Mouse (Mus musculus): ENCODE data around the gene Kcnq1. TPM values are rescaled to one million over a fixed set of nuclear protein-coding genes. Genes with fewer than 3 reads are reported as not detected.

Kcnq1 gene
- polyA plus RNA-seq, 1 experiment from 2014 or later: 1.5 TPM

GRCm38 (mm10) chr7:143313572-143314319, 207.6 kb downstream of the Kcnq1 start:
- Histone ChIP-seq H3K4me3 (ENCODE audit: low read depth, low read length) (no peak overlapping the region), H3K36me3 (ENCODE audit: control insufficient read depth, insufficient read depth, low read length) (no peaks in the 10 kb centered on the region), H3K4me1 (replicated peaks; ENCODE audit: control insufficient read depth, insufficient read depth, low read length) (no peaks in the 10 kb centered on the region; the same call in 1 of the 2 replicates), H3K4me2 (ENCODE audit: low read depth, low read length, severe bottlenecking) (no peak overlapping the region), H3K9ac (ENCODE audit: low read length) (no peak overlapping the region), H3K9me3 (ENCODE audit: control insufficient read depth, low read length) (no peaks in the 10 kb centered on the region), H3K27ac (ENCODE audit: low read depth, low read length) (no peak overlapping the region), H3K27me3 (ENCODE audit: control insufficient read depth, insufficient read depth, low read length) (no peaks in the 10 kb centered on the region)
- WGBS: 90% methylated on average over 11 of the region's 11 CpGs
- DNase-seq (ENCODE audit: low spot score) (no peak), ATAC-seq (replicated peaks; ENCODE audit: low FRiP score) (no peak)

- Histone ChIP-seq H3K4me2 (ENCODE audit: low read depth, low read length, severe bottlenecking) (no peak overlapping the region), H3K4me3 (ENCODE audit: low read depth, low read length) (no peak overlapping the region), H3K4me1 (replicated peaks; ENCODE audit: control insufficient read depth, insufficient read depth, low read length) (no peaks in the 10 kb centered on the region), H3K27ac (ENCODE audit: low read depth, low read length) (no peak overlapping the region), H3K9me3 (ENCODE audit: control insufficient read depth, low read length) (no peaks in the 10 kb centered on the region), H3K9ac (ENCODE audit: low read length) (no peak overlapping the region), H3K36me3 (ENCODE audit: control insufficient read depth, insufficient read depth, low read length) (no peaks in the 10 kb centered on the region), H3K27me3 (ENCODE audit: control insufficient read depth, insufficient read depth, low read length) (no peaks in the 10 kb centered on the region)
- WGBS: 80% methylated on average over 5 of the region's 5 CpGs
- ATAC-seq (replicated peaks; ENCODE audit: low FRiP score) (no peak), DNase-seq (ENCODE audit: low spot score) (no peak)
Measured at GRCm38 (mm10) chr7:143318512-143318911, 212.3 kb downstream of the Kcnq1 start.

GRCm38 (mm10) chr7:143320367-143320766, 214.2 kb downstream of the Kcnq1 start:
- Histone ChIP-seq H3K9ac (ENCODE audit: low read length) (no peak overlapping the region), H3K4me1 (replicated peaks; ENCODE audit: control insufficient read depth, insufficient read depth, low read length) (0 out of 2 replicates have a peak, but pooled peaks cover 1% of the 10 kb centered on the region), H3K27me3 (ENCODE audit: control insufficient read depth, insufficient read depth, low read length) (no peaks in the 10 kb centered on the region), H3K36me3 (ENCODE audit: control insufficient read depth, insufficient read depth, low read length) (no peaks in the 10 kb centered on the region), H3K4me3 (ENCODE audit: low read depth, low read length) (no peak overlapping the region), H3K27ac (ENCODE audit: low read depth, low read length) (no peak overlapping the region), H3K9me3 (ENCODE audit: control insufficient read depth, low read length) (no peaks in the 10 kb centered on the region), H3K4me2 (ENCODE audit: low read depth, low read length, severe bottlenecking) (no peak overlapping the region)
- ATAC-seq (replicated peaks; ENCODE audit: low FRiP score): no peak
- WGBS: 77% methylated on average over 8 of the region's 8 CpGs
- no peak for DNase-seq (ENCODE audit: low spot score)

GRCm38 (mm10) chr7:143325051-143325450, 218.9 kb downstream of the Kcnq1 start:
- ATAC-seq (replicated peaks; ENCODE audit: low FRiP score): no peak
- H3K27me3 ChIP-seq (ENCODE audit: control insufficient read depth, insufficient read depth, low read length): no peaks in the 10 kb centered on the region
- DNase-seq (ENCODE audit: low spot score): no peak

GRCm38 (mm10) chr7:143328185-143328915, 222.2 kb downstream of the Kcnq1 start:
- H3K9me3 ChIP-seq (ENCODE audit: control insufficient read depth, low read length): no peaks in the 10 kb centered on the region
- H3K4me2 ChIP-seq (ENCODE audit: low read depth, low read length, severe bottlenecking): no peak overlapping the region
- ATAC-seq (replicated peaks; ENCODE audit: low FRiP score): no peak
- no peak overlapping the region for H3K4me3 ChIP-seq (ENCODE audit: low read depth, low read length)
- 0 out of 2 replicates have a peak, but pooled peaks cover 2% of the 10 kb centered on the region for H3K4me1 ChIP-seq (replicated peaks; ENCODE audit: control insufficient read depth, insufficient read depth, low read length)
- no peak overlapping the region for H3K9ac ChIP-seq (ENCODE audit: low read length)
- H3K36me3 ChIP-seq (ENCODE audit: control insufficient read depth, insufficient read depth, low read length): no peaks in the 10 kb centered on the region
- 88% methylated on average over 18 of the region's 18 CpGs for WGBS
- H3K27me3 ChIP-seq (ENCODE audit: control insufficient read depth, insufficient read depth, low read length): peaks cover 13% of the 10 kb centered on the region
- H3K27ac ChIP-seq (ENCODE audit: low read depth, low read length): no peak overlapping the region
- no peak for DNase-seq (ENCODE audit: low spot score)

More at GRCm38 (mm10) chr7:143325051-143325450, 218.9 kb downstream of the Kcnq1 start:
- H3K9ac ChIP-seq (ENCODE audit: low read length): no peak overlapping the region
- 0 out of 2 replicates have a peak, but pooled peaks cover 2% of the 10 kb centered on the region for H3K4me1 ChIP-seq (replicated peaks; ENCODE audit: control insufficient read depth, insufficient read depth, low read length)
- H3K9me3 ChIP-seq (ENCODE audit: control insufficient read depth, low read length): no peaks in the 10 kb centered on the region
- WGBS: 44% methylated on average over 16 of the region's 16 CpGs
- H3K27ac ChIP-seq (ENCODE audit: low read depth, low read length): no peak overlapping the region
- H3K4me2 ChIP-seq (ENCODE audit: low read depth, low read length, severe bottlenecking): no peak overlapping the region
- no peaks in the 10 kb centered on the region for H3K36me3 ChIP-seq (ENCODE audit: control insufficient read depth, insufficient read depth, low read length)
- H3K4me3 ChIP-seq (ENCODE audit: low read depth, low read length): no peak overlapping the region

- whole genome bisulfite sequencing: 79% methylated on average over 14 of the region's 14 CpGs
- no peak overlapping the region for H3K4me2 ChIP-seq (ENCODE audit: low read depth, low read length, severe bottlenecking)
- H3K27ac ChIP-seq (ENCODE audit: low read depth, low read length): no peak overlapping the region
- 0 out of 2 replicates have a peak, but pooled peaks cover 2% of the 10 kb centered on the region for H3K4me1 ChIP-seq (replicated peaks; ENCODE audit: control insufficient read depth, insufficient read depth, low read length)
- no peak for DNase-seq (ENCODE audit: low spot score)
- H3K9me3 ChIP-seq (ENCODE audit: control insufficient read depth, low read length): no peaks in the 10 kb centered on the region
- H3K4me3 ChIP-seq (ENCODE audit: low read depth, low read length): no peak overlapping the region
- no peak for ATAC-seq (replicated peaks; ENCODE audit: low FRiP score)
- no peak overlapping the region for H3K9ac ChIP-seq (ENCODE audit: low read length)
- no peaks in the 10 kb centered on the region for H3K36me3 ChIP-seq (ENCODE audit: control insufficient read depth, insufficient read depth, low read length)
- peaks cover 19% of the 10 kb centered on the region for H3K27me3 ChIP-seq (ENCODE audit: control insufficient read depth, insufficient read depth, low read length)
Measured at GRCm38 (mm10) chr7:143329110-143329810, 223.1 kb downstream of the Kcnq1 start.

GRCm38 (mm10) chr7:143333040-143333439, 226.9 kb downstream of the Kcnq1 start:
- 71% methylated on average over 8 of the region's 8 CpGs for WGBS
- Histone ChIP-seq H3K4me2 (ENCODE audit: low read depth, low read length, severe bottlenecking) (no peak overlapping the region), H3K4me3 (ENCODE audit: low read depth, low read length) (no peak overlapping the region), H3K27ac (ENCODE audit: low read depth, low read length) (no peak overlapping the region), H3K9ac (ENCODE audit: low read length) (no peak overlapping the region), H3K4me1 (replicated peaks; ENCODE audit: control insufficient read depth, insufficient read depth, low read length) (no peaks in the 10 kb centered on the region), H3K36me3 (ENCODE audit: control insufficient read depth, insufficient read depth, low read length) (no peaks in the 10 kb centered on the region), H3K27me3 (ENCODE audit: control insufficient read depth, insufficient read depth, low read length) (peaks cover 52% of the 10 kb centered on the region), H3K9me3 (ENCODE audit: control insufficient read depth, low read length) (0 out of 2 replicates have a peak, but pooled peaks cover 4% of the 10 kb centered on the region)
- ATAC-seq (replicated peaks; ENCODE audit: low FRiP score) (no peak), DNase-seq (ENCODE audit: low spot score) (no peak)

- peaks cover 58% of the 10 kb centered on the region for H3K27me3 ChIP-seq (ENCODE audit: control insufficient read depth, insufficient read depth, low read length)
- DNase-seq (ENCODE audit: low spot score) (no peak), ATAC-seq (replicated peaks; ENCODE audit: low FRiP score) (no peak)
- no peak overlapping the region for H3K4me2 ChIP-seq (ENCODE audit: low read depth, low read length, severe bottlenecking)
- H3K9me3 ChIP-seq (ENCODE audit: control insufficient read depth, low read length): 0 out of 2 replicates have a peak, but pooled peaks cover 5% of the 10 kb centered on the region
- H3K4me1 ChIP-seq (replicated peaks; ENCODE audit: control insufficient read depth, insufficient read depth, low read length): no peaks in the 10 kb centered on the region
- no peaks in the 10 kb centered on the region for H3K36me3 ChIP-seq (ENCODE audit: control insufficient read depth, insufficient read depth, low read length)
- 70% methylated on average over 4 of the region's 4 CpGs for WGBS
- no peak overlapping the region for H3K27ac ChIP-seq (ENCODE audit: low read depth, low read length)
- H3K9ac ChIP-seq (ENCODE audit: low read length): no peak overlapping the region
- H3K4me3 ChIP-seq (ENCODE audit: low read depth, low read length): no peak overlapping the region
Measured at GRCm38 (mm10) chr7:143333604-143334003, 227.4 kb downstream of the Kcnq1 start.

All from forebrain, embryonic 11.5 days (tissue).